Mouse (Mus musculus): ENCODE results near the gene Rnase10. TPM values are rescaled to one million over a fixed set of nuclear protein-coding genes. Genes with fewer than 3 reads are reported as not detected.
"Not testable (repeated sequence)": the region's sequence is repeated elsewhere in the genome, so short reads cannot be mapped to it uniquely, and the experiment has no call there.

Rnase10 gene
- polyA plus RNA-seq, 1 experiment: 0.14 TPM

- WGBS: 16% methylated on average over 9 of the region's 9 CpGs
- Histone ChIP-seq H3K4me3 (replicated peaks; ENCODE audit: extremely low read depth, low read depth, low read length) (no peak overlapping the region), H3K4me1 (ENCODE audit: control insufficient read depth, insufficient read depth, low read length) (peaks cover 6% of the 10 kb centered on the region; the same call in 1 of the 2 replicates)
- TF ChIP-seq POLR2A (IDR thresholded peaks at IDR 0.05; ENCODE audit: borderline replicate concordance, extremely low read depth, low read depth, low read length): no peak
- no peak for TF ChIP-seq CTCF (IDR thresholded peaks at IDR 0.05; ENCODE audit: insufficient read depth, low read length)
- no peak for DNase-seq
Measured at GRCm38 (mm10) chr14:50976674-50977073, 30.9 kb upstream of the Rnase10 start.

- not testable (repeated sequence) for H3K4me1 ChIP-seq (ENCODE audit: control insufficient read depth, insufficient read depth, low read length); DNase-seq; H3K4me3 ChIP-seq (replicated peaks; ENCODE audit: extremely low read depth, low read depth, low read length)
- 66% methylated on average over 6 of the region's 6 CpGs for WGBS
Measured at GRCm38 (mm10) chr14:50978451-50978850, 29.1 kb upstream of the Rnase10 start.

GRCm38 (mm10) chr14:50979631-50980030 is 27.9 kb upstream of the Rnase10 start:
- no peak for TF ChIP-seq POLR2A (IDR thresholded peaks at IDR 0.05; ENCODE audit: borderline replicate concordance, extremely low read depth, low read depth, low read length)
- no peak for TF ChIP-seq CTCF (IDR thresholded peaks at IDR 0.05; ENCODE audit: insufficient read depth, low read length)
- DNase-seq: no peak
- peaks cover 6% of the 10 kb centered on the region; the same call in 1 of the 2 replicates for H3K4me1 ChIP-seq (ENCODE audit: control insufficient read depth, insufficient read depth, low read length)
- no peak overlapping the region for H3K4me3 ChIP-seq (replicated peaks; ENCODE audit: extremely low read depth, low read depth, low read length)

GRCm38 (mm10) chr14:50981207-50981606 is 26.3 kb upstream of the Rnase10 start:
- Histone ChIP-seq H3K4me1 (ENCODE audit: control insufficient read depth, insufficient read depth, low read length) (peaks cover 6% of the 10 kb centered on the region; the same call in 1 of the 2 replicates), H3K4me3 (replicated peaks; ENCODE audit: extremely low read depth, low read depth, low read length) (no peak overlapping the region)
- TF ChIP-seq CTCF (IDR thresholded peaks at IDR 0.05; ENCODE audit: insufficient read depth, low read length) (no peak), POLR2A (IDR thresholded peaks at IDR 0.05; ENCODE audit: borderline replicate concordance, extremely low read depth, low read depth, low read length) (no peak)
- 16% methylated on average over 2 of the region's 2 CpGs for WGBS
- DNase-seq: no peak

- 56% methylated on average over 5 of the region's 5 CpGs for WGBS
- H3K4me3 ChIP-seq (replicated peaks; ENCODE audit: extremely low read depth, low read depth, low read length): no peak overlapping the region
- no peak for TF ChIP-seq POLR2A (IDR thresholded peaks at IDR 0.05; ENCODE audit: borderline replicate concordance, extremely low read depth, low read depth, low read length)
- TF ChIP-seq CTCF (IDR thresholded peaks at IDR 0.05; ENCODE audit: insufficient read depth, low read length): no peak
- no peak for DNase-seq
- H3K4me1 ChIP-seq (ENCODE audit: control insufficient read depth, insufficient read depth, low read length): peaks cover 6% of the 10 kb centered on the region; the same call in 1 of the 2 replicates
Measured at GRCm38 (mm10) chr14:50981837-50982236, 25.7 kb upstream of the Rnase10 start.

- DNase-seq: no peak
Measured at GRCm38 (mm10) chr14:50987668-50988067, 19.9 kb upstream of the Rnase10 start.

GRCm38 (mm10) chr14:50991037-50991436 is 16.5 kb upstream of the Rnase10 start:
- H3K4me3 ChIP-seq (replicated peaks; ENCODE audit: extremely low read depth, low read depth, low read length): no peak overlapping the region
- TF ChIP-seq CTCF (IDR thresholded peaks at IDR 0.05; ENCODE audit: insufficient read depth, low read length): no peak
- H3K4me1 ChIP-seq (ENCODE audit: control insufficient read depth, insufficient read depth, low read length): peaks cover 3% of the 10 kb centered on the region; the same call in 1 of the 2 replicates
- DNase-seq: no peak
- 68% methylated on average over 3 of the region's 3 CpGs for WGBS

More at GRCm38 (mm10) chr14:50987668-50988067, 19.9 kb upstream of the Rnase10 start:
- H3K4me3 ChIP-seq (replicated peaks; ENCODE audit: extremely low read depth, low read depth, low read length): no peak overlapping the region
- no peaks in the 10 kb centered on the region for H3K4me1 ChIP-seq (ENCODE audit: control insufficient read depth, insufficient read depth, low read length)
- TF ChIP-seq POLR2A (IDR thresholded peaks at IDR 0.05; ENCODE audit: borderline replicate concordance, extremely low read depth, low read depth, low read length): no peak
- TF ChIP-seq CTCF (IDR thresholded peaks at IDR 0.05; ENCODE audit: insufficient read depth, low read length): no peak
- WGBS: 60% methylated on average over 2 of the region's 2 CpGs

- H3K4me3 ChIP-seq (replicated peaks; ENCODE audit: extremely low read depth, low read depth, low read length): no peak overlapping the region
- TF ChIP-seq CTCF (IDR thresholded peaks at IDR 0.05; ENCODE audit: insufficient read depth, low read length): no peak
- no peak for TF ChIP-seq POLR2A (IDR thresholded peaks at IDR 0.05; ENCODE audit: borderline replicate concordance, extremely low read depth, low read depth, low read length)
- WGBS: 46% methylated on average over 3 of the region's 3 CpGs
- DNase-seq: no peak
- H3K4me1 ChIP-seq (ENCODE audit: control insufficient read depth, insufficient read depth, low read length): peaks cover 10% of the 10 kb centered on the region; the same call in 1 of the 2 replicates
Measured at GRCm38 (mm10) chr14:50997088-50997487, 10.5 kb upstream of the Rnase10 start.

GRCm38 (mm10) chr14:50997999-50998666 is 9.4 kb upstream of the Rnase10 start:
- no peak for DNase-seq
- H3K4me3 ChIP-seq (replicated peaks; ENCODE audit: extremely low read depth, low read depth, low read length): no peak overlapping the region
- WGBS: 43% methylated on average over 2 of the region's 2 CpGs
- peaks cover 10% of the 10 kb centered on the region; the same call in 1 of the 2 replicates for H3K4me1 ChIP-seq (ENCODE audit: control insufficient read depth, insufficient read depth, low read length)
- TF ChIP-seq POLR2A (IDR thresholded peaks at IDR 0.05; ENCODE audit: borderline replicate concordance, extremely low read depth, low read depth, low read length) (no peak), CTCF (IDR thresholded peaks at IDR 0.05; ENCODE audit: insufficient read depth, low read length) (no peak)

- Histone ChIP-seq H3K4me3 (replicated peaks; ENCODE audit: extremely low read depth, low read depth, low read length) (no peak overlapping the region), H3K4me1 (ENCODE audit: control insufficient read depth, insufficient read depth, low read length) (peaks cover 2% of the 10 kb centered on the region; the same call in 1 of the 2 replicates)
- WGBS: 32% methylated on average over 13 of the region's 13 CpGs
- DNase-seq: peak; percentile 20
- TF ChIP-seq CTCF (IDR thresholded peaks at IDR 0.05; ENCODE audit: insufficient read depth, low read length) (no peak), POLR2A (IDR thresholded peaks at IDR 0.05; ENCODE audit: borderline replicate concordance, extremely low read depth, low read depth, low read length) (no peak)
Measured at GRCm38 (mm10) chr14:51007914-51008713, 563 bp downstream of the Rnase10 start.
